Mouse (Mus musculus) brown adipose tissue, adult 24 weeks (tissue): ENCODE results near the gene Kif6. TPM values are rescaled to one million over a fixed set of nuclear protein-coding genes. Genes with fewer than 3 reads are reported as not detected.

Experiments used
- H3K27ac ChIP-seq: fragments of 200-500 bp; replicated peaks from 2 replicates; pipeline ENCODE4 v1.5.1; 2012; ENCODE audit warnings: low read depth, mild to moderate bottlenecking, low read length
- H3K4me1 ChIP-seq: fragments of 200-500 bp; 2 replicates; pipeline ENCODE4 v1.6.1; 2012; ENCODE audit warnings: low read length, mixed read lengths; ENCODE audit not compliant: control insufficient read depth, insufficient read depth, insufficient read length
- H3K4me3 ChIP-seq: fragments of 200-500 bp; 2 replicates; pipeline ENCODE4 v1.5.1; 2012; ENCODE audit warnings: low read depth, mild to moderate bottlenecking, low read length, moderate library complexity; ENCODE audit not compliant: insufficient read depth
- polyA plus RNA-seq: library from polyadenylated mRNA; stranded (reverse); fragments of >200 nt; gene quantifications from 2 replicates; pipeline ENCODE4 v1.2.4, GENCODE M21; 2012; ENCODE audit not compliant: missing spikeins, insufficient read depth, insufficient read length

The Kif6 gene
- polyA plus RNA-seq, 1 experiment: not detected

GRCm38 (mm10) chr17:49959021-49959420 is 344.1 kb downstream of the Kif6 start:
- no peaks in the 10 kb centered on the region for H3K4me1 ChIP-seq
- no peak overlapping the region for H3K27ac ChIP-seq
- no peak overlapping the region for H3K4me3 ChIP-seq

Other genes with a start within 250 kb of the Kif6 start
- 24.1 and 27.9 TPM in 2 replicates for gene Mocs1, start 186.8 kb upstream of the Kif6 start, polyA plus RNA-seq
- 1.2 TPM in 2 replicates for gene Daam2, start 50.8 kb upstream of the Kif6 start, polyA plus RNA-seq